Mouse (Mus musculus) cortical plate, adult 2 months (tissue): ENCODE measurements at regions not wholly inside any gene's neighbourhood (a gene's known extent, or its start where the extent isn't known, plus 50 kb on each side); places are given as distances from the start of the nearest gene placed in this dataset.

ENCODE experiments used
- CTCF ChIP-seq: fragments of 200-500 bp; IDR thresholded peaks from 2 replicates; pipeline ENCODE4 v1.5.1; 2011; ENCODE audit warnings: mild to moderate bottlenecking, control low read depth, low read length; ENCODE audit not compliant: insufficient read depth; ENCODE audit errors: extremely low read depth
- POLR2A ChIP-seq: fragments of 200-500 bp; IDR thresholded peaks from 2 replicates; pipeline ENCODE4 v1.6.1; 2011; ENCODE audit warnings: mild to moderate bottlenecking, low read length, control low read depth; ENCODE audit not compliant: insufficient read depth; ENCODE audit errors: extremely low read depth

- TF ChIP-seq CTCF (no peak), POLR2A (no peak)
Observed at GRCm38 (mm10) chr8:8973334-8973733, 283.0 kb upstream of the Arglu1 start.
